Mouse (Mus musculus): Measurements from ENCODE around the gene Mylpf.

DNA sequence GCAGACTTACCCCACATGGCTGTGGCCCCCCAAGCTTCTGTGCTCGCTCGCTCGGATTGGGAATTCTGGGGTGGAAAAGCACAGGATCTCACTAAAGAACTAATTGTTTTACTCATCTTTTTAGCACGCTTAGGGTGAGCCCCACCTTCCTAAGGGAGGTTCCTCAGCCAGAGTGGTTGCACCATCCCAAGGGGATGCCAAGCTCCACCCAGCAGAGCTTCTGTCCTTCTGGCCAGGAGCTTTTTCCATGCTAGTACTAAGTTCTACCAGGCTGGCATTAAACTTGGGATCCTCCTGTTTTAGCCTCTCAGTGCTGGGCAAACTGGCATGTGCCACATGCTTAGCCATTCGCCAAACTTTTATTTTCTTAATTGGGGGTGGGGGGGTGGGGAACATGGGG lies 46.1 kb upstream of the Mylpf start:
- TF ChIP-seq POLR2A (IDR thresholded peaks at IDR 0.05; ENCODE audit: insufficient read length, low read depth) (no peak), MAX (IDR thresholded peaks at IDR 0.05; ENCODE audit: low read depth) (no peak), POLR2AphosphoS2 (IDR thresholded peaks at IDR 0.05; ENCODE audit: insufficient read length, low read depth) (no peak), USF1 (IDR thresholded peaks at IDR 0.05; ENCODE audit: low read depth) (no peak)

Data from myocyte (in vitro differentiated cells).